ENCODE assay signal across 7 mouse cellular contexts in the genomic region with DNA sequence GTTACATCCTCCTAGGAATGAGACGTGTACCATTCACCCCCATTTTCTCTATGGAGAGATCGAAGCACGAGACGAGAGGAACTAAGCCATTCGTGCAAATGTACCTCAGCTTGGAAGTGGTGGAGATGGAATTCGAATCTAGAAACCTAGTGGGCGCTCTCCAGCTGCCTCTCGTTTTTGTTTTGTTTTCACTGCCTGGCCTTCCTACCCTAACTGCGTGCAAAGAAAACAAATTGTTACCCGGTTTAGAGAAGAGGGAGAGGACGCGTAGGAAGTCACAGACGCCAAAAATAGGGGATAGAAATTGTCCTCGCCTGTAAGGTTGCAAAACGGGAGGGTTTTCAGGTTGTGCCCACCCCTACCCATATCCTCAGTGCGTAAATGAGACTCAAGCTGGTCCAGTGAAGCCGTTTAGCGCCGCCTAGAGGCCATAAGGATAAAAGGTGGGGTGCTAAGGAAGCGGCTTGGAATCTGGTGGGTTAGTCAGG. TPM values are rescaled to one million over a fixed set of nuclear protein-coding genes. Genes with fewer than 3 reads are reported as not detected.
DNase-seq lines count a peak whose midpoint lies in the region; ATAC-seq and TF ChIP-seq lines count a peak whose summit lies in the region.

No protein-coding gene starts in this region.

- peak; percentile 93; the same call in 1 of the 2 replicates for TF ChIP-seq CTCF in gastrocnemius, adult 2 months (IDR thresholded peaks at IDR 0.05)

- peak; percentile 70 for DNase-seq in adrenal gland, adult 18-20 months (ENCODE audit: low spot score in 2 of 2)
- peak; percentile 82 for DNase-seq in gastrocnemius, adult 2 months
- peak; percentile 67 for DNase-seq in hindlimb bud, embryonic 11.5 days (ENCODE audit: extremely low spot score, low read depth, low spot score)
- DNase-seq in left cerebral cortex, postnatal 14 days (ENCODE audit: low spot score in 2 of 2), result peak; percentile 79 to 88
- DNase-seq in right cerebral cortex, postnatal 4 days, result peak; percentile 69

- peak overlapping the region; percentile 93 for H3K4me3 ChIP-seq in gastrocnemius, adult 2 months

- ATAC-seq in common myeloid progenitor, adult 5-6 weeks (replicated peaks; ENCODE audit: low read depth, poor library complexity, severe bottlenecking), result peak; percentile 51
- peak; percentile 58 for ATAC-seq in megakaryocyte-erythroid progenitor cell, adult 5-6 weeks (replicated peaks; ENCODE audit: low FRiP score, low TSS enrichment, poor library complexity, severe bottlenecking)

- intact Hi-C loops in gastrocnemius, adult 2 months (cut with DNase I), result loop anchor here (1.0 to 10.0 kb wide), 5 partner anchors 57 to 1242 kb away; partner anchors contain the start of genes Crb3, Rfx2, Sh3gl1 and Slc25a23
- intact Hi-C loops in left cerebral cortex, postnatal 14 days (cut with DNase I), result loop anchor here (2.0 to 5.0 kb wide), 3 partner anchors 28 to 179 kb away; partner anchors contain the start of genes Gpr108 and Trip10

- H3K27ac ChIP-seq in gastrocnemius, adult 2 months, result peak overlapping the region; percentile 99

RNA-seq across cellular contexts. Expression of gene Vav1, which starts 2.2 kb away (rescaled TPM):
- 1 to 10 TPM; 2.6 to 4.0 TPM for total RNA-seq in adrenal gland, adult 18-20 months (2021)
- total RNA-seq in common myeloid progenitor, adult 5-6 weeks (2017), result 182 and 183 TPM in 2 replicates
- total RNA-seq in gastrocnemius, adult 2 months (2021), result under 1 TPM; 0.46 to 0.56 TPM
- 1 to 10 TPM; 4.2 to 5.4 TPM for total RNA-seq in left cerebral cortex, postnatal 14 days (2021)
- 39.2 and 44.7 TPM in 2 replicates for total RNA-seq in megakaryocyte-erythroid progenitor cell, adult 5-6 weeks (2014; fragmentation: Nextera tagmentation)
- total RNA-seq in megakaryocyte-erythroid progenitor cell, adult 5-6 weeks (2017), result 86.4 and 126 TPM in 2 replicates

RNA-seq across cellular contexts. Expression of gene Trip10, which starts 27.4 kb away (rescaled TPM):
- 10 to 100 TPM; 53.4 to 61.0 TPM for total RNA-seq in adrenal gland, adult 18-20 months (2021)
- 8.4 and 9.8 TPM in 2 replicates for total RNA-seq in common myeloid progenitor, adult 5-6 weeks (2017)
- 100 to 1,000 TPM; 170 to 176 TPM for total RNA-seq in gastrocnemius, adult 2 months (2021)
- 1 to 10 TPM; 8.1 to 9.2 TPM for total RNA-seq in left cerebral cortex, postnatal 14 days (2021)
- 3.9 and 4.5 TPM in 2 replicates for total RNA-seq in megakaryocyte-erythroid progenitor cell, adult 5-6 weeks (2014; fragmentation: Nextera tagmentation)
- 8.3 and 10.0 TPM in 2 replicates for total RNA-seq in megakaryocyte-erythroid progenitor cell, adult 5-6 weeks (2017)

RNA-seq across cellular contexts. Expression of gene Gpr108, which starts 28.4 kb away (rescaled TPM):
- 10 to 100 TPM; 72.4 to 89.6 TPM for total RNA-seq in adrenal gland, adult 18-20 months (2021)
- 17.0 and 17.7 TPM in 2 replicates for total RNA-seq in common myeloid progenitor, adult 5-6 weeks (2017)
- total RNA-seq in gastrocnemius, adult 2 months (2021), result 10 to 100 TPM; 24.0 to 24.4 TPM
- 10 to 100 TPM; 18.1 to 19.3 TPM for total RNA-seq in left cerebral cortex, postnatal 14 days (2021)
- 18.7 and 23.9 TPM in 2 replicates for total RNA-seq in megakaryocyte-erythroid progenitor cell, adult 5-6 weeks (2014; fragmentation: Nextera tagmentation)
- 6.2 and 10.6 TPM in 2 replicates for total RNA-seq in megakaryocyte-erythroid progenitor cell, adult 5-6 weeks (2017)

RNA-seq across cellular contexts. Expression of gene C3, which starts 48.7 kb away (rescaled TPM):
- 100 to 1,000 TPM; 184 to 696 TPM for total RNA-seq in adrenal gland, adult 18-20 months (2021)
- 8.4 and 19.3 TPM in 2 replicates for total RNA-seq in common myeloid progenitor, adult 5-6 weeks (2017)
- total RNA-seq in gastrocnemius, adult 2 months (2021), result 10 to 100 TPM; 10.3 to 24.5 TPM
- under 1 TPM; 0.46 to 0.53 TPM for total RNA-seq in left cerebral cortex, postnatal 14 days (2021)
- 8.9 TPM in 1 of 2 replicates, not detected in the other for total RNA-seq in megakaryocyte-erythroid progenitor cell, adult 5-6 weeks (2014; fragmentation: Nextera tagmentation)
- total RNA-seq in megakaryocyte-erythroid progenitor cell, adult 5-6 weeks (2017), result 1.7 and 7.1 TPM in 2 replicates

Comparison
In these comparisons a context has a peak if more than half of its experiments do, and no peak if none do; other contexts are left out.
1. Peak in every context shown above with its lines: DNase-seq, ATAC-seq, H3K4me3 ChIP-seq and H3K27ac ChIP-seq.
2. RNA of gene Vav1, which starts 2.2 kb away (total RNA-seq): 182 to 183 TPM in common myeloid progenitor, adult 5-6 weeks and 39.2 to 126 TPM in megakaryocyte-erythroid progenitor cell, adult 5-6 weeks; 4.2 to 5.4 TPM in left cerebral cortex, postnatal 14 days, 2.6 to 4.0 TPM in adrenal gland, adult 18-20 months and 0.46 to 0.56 TPM in gastrocnemius, adult 2 months; every median in the first group is over 4 times any median in the second.